Mouse (Mus musculus): ENCODE data around the gene Fam213a. TPM values are rescaled to one million over a fixed set of nuclear protein-coding genes. Genes with fewer than 3 reads are reported as not detected.

Fam213a gene
- polyA plus RNA-seq, 1 experiment: 7.3 TPM

- WGBS: 82% methylated on average over 6 of the region's 6 CpGs
- no peaks in the 10 kb centered on the region for H3K4me1 ChIP-seq (replicated peaks; ENCODE audit: control insufficient read depth, insufficient read depth, low read length)
Observed at GRCm38 (mm10) chr14:40975127-40975721, 38.4 kb downstream of the Fam213a start.

GRCm38 (mm10) chr14:40968051-40968450, 45.5 kb downstream of the Fam213a start:
- H3K4me3 ChIP-seq (ENCODE audit: control insufficient read depth, insufficient read depth, low read length): no peak overlapping the region
- peaks cover 27% of the 10 kb centered on the region for H3K4me1 ChIP-seq (replicated peaks; ENCODE audit: control insufficient read depth, insufficient read depth, low read length)
- TF ChIP-seq POLR2A (IDR thresholded peaks at IDR 0.05; ENCODE audit: control insufficient read depth, extremely low read depth, insufficient read depth, low read length, poor library complexity) (no peak), CTCF (IDR thresholded peaks at IDR 0.05; ENCODE audit: borderline replicate concordance, control insufficient read depth, extremely low read depth, insufficient read depth, low read length, poor library complexity) (no peak)
- H3K27ac ChIP-seq (ENCODE audit: control insufficient read depth, insufficient read depth, low read length): no peak overlapping the region
- H3K36me3 ChIP-seq (ENCODE audit: control insufficient read depth, insufficient read depth, low read length): no peaks in the 10 kb centered on the region
- DNase-seq: no peak
- 85% methylated on average over 2 of the region's 2 CpGs for WGBS
- no peaks in the 10 kb centered on the region for H3K27me3 ChIP-seq (ENCODE audit: control insufficient read depth, insufficient read depth, low read length)

More at GRCm38 (mm10) chr14:40975127-40975721, 38.4 kb downstream of the Fam213a start:
- no peaks in the 10 kb centered on the region for H3K36me3 ChIP-seq (ENCODE audit: control insufficient read depth, insufficient read depth, low read length)
- no peaks in the 10 kb centered on the region; the same call in 1 of the 2 replicates for H3K27me3 ChIP-seq (ENCODE audit: control insufficient read depth, insufficient read depth, low read length)
- no peak for TF ChIP-seq POLR2A (IDR thresholded peaks at IDR 0.05; ENCODE audit: control insufficient read depth, extremely low read depth, insufficient read depth, low read length, poor library complexity)
- TF ChIP-seq CTCF (IDR thresholded peaks at IDR 0.05; ENCODE audit: borderline replicate concordance, control insufficient read depth, extremely low read depth, insufficient read depth, low read length, poor library complexity): no peak
- DNase-seq: peak; percentile 69
- no peak overlapping the region for H3K4me3 ChIP-seq (ENCODE audit: control insufficient read depth, insufficient read depth, low read length)
- no peak overlapping the region for H3K27ac ChIP-seq (ENCODE audit: control insufficient read depth, insufficient read depth, low read length)

- Histone ChIP-seq H3K4me1 (replicated peaks; ENCODE audit: control insufficient read depth, insufficient read depth, low read length) (peaks cover 32% of the 10 kb centered on the region), H3K27ac (ENCODE audit: control insufficient read depth, insufficient read depth, low read length) (no peak overlapping the region), H3K27me3 (ENCODE audit: control insufficient read depth, insufficient read depth, low read length) (no peaks in the 10 kb centered on the region), H3K4me3 (ENCODE audit: control insufficient read depth, insufficient read depth, low read length) (peak overlapping the region; percentile 98; the same call in 1 of the 2 replicates), H3K36me3 (ENCODE audit: control insufficient read depth, insufficient read depth, low read length) (no peaks in the 10 kb centered on the region)
- no peak for DNase-seq
- WGBS: 17% methylated on average over 6 of the region's 6 CpGs
- no peak for TF ChIP-seq CTCF (IDR thresholded peaks at IDR 0.05; ENCODE audit: borderline replicate concordance, control insufficient read depth, extremely low read depth, insufficient read depth, low read length, poor library complexity)
- no peak for TF ChIP-seq POLR2A (IDR thresholded peaks at IDR 0.05; ENCODE audit: control insufficient read depth, extremely low read depth, insufficient read depth, low read length, poor library complexity)
Observed at GRCm38 (mm10) chr14:40967598-40967900, 46.0 kb downstream of the Fam213a start.

GRCm38 (mm10) chr14:40966862-40967597, 46.6 kb downstream of the Fam213a start:
- Histone ChIP-seq H3K27ac (ENCODE audit: control insufficient read depth, insufficient read depth, low read length) (no peak overlapping the region), H3K36me3 (ENCODE audit: control insufficient read depth, insufficient read depth, low read length) (no peaks in the 10 kb centered on the region), H3K4me3 (ENCODE audit: control insufficient read depth, insufficient read depth, low read length) (peak overlapping the region; percentile 98), H3K27me3 (ENCODE audit: control insufficient read depth, insufficient read depth, low read length) (no peaks in the 10 kb centered on the region), H3K4me1 (replicated peaks; ENCODE audit: control insufficient read depth, insufficient read depth, low read length) (peaks cover 35% of the 10 kb centered on the region)
- WGBS: under 1% methylated on average over 60 of the region's 62 CpGs
- TF ChIP-seq CTCF (IDR thresholded peaks at IDR 0.05; ENCODE audit: borderline replicate concordance, control insufficient read depth, extremely low read depth, insufficient read depth, low read length, poor library complexity) (no peak), POLR2A (IDR thresholded peaks at IDR 0.05; ENCODE audit: control insufficient read depth, extremely low read depth, insufficient read depth, low read length, poor library complexity) (peak; percentile 5; the same call in 1 of the 2 replicates)
- DNase-seq: peak; percentile 95

GRCm38 (mm10) chr14:40966392-40966861, 47.2 kb downstream of the Fam213a start, which contains the start of gene Tspan14:
Gene Tspan14 (minus strand): TSS chr14:40966807.
- H3K4me3 ChIP-seq (ENCODE audit: control insufficient read depth, insufficient read depth, low read length): peak within 1 kb of the TSS; percentile 98
- peak; percentile 73 for DNase-seq
- under 1% methylated on average over 52 of the region's 54 CpGs for WGBS
- H3K27ac ChIP-seq (ENCODE audit: control insufficient read depth, insufficient read depth, low read length): peak within 1 kb of the TSS; percentile 36
- H3K4me1 ChIP-seq (replicated peaks; ENCODE audit: control insufficient read depth, insufficient read depth, low read length): peaks cover 35% of the 10 kb centered on the region
- TF ChIP-seq CTCF (IDR thresholded peaks at IDR 0.05; ENCODE audit: borderline replicate concordance, control insufficient read depth, extremely low read depth, insufficient read depth, low read length, poor library complexity): no peak
- peak; percentile 51 for TF ChIP-seq POLR2A (IDR thresholded peaks at IDR 0.05; ENCODE audit: control insufficient read depth, extremely low read depth, insufficient read depth, low read length, poor library complexity)
- no peaks in the 10 kb centered on the region for H3K27me3 ChIP-seq (ENCODE audit: control insufficient read depth, insufficient read depth, low read length)
- no peaks in the 10 kb centered on the region for H3K36me3 ChIP-seq (ENCODE audit: control insufficient read depth, insufficient read depth, low read length)

GRCm38 (mm10) chr14:40965507-40966356, 47.9 kb downstream of the Fam213a start:
- Histone ChIP-seq H3K27ac (ENCODE audit: control insufficient read depth, insufficient read depth, low read length) (peak overlapping the region; percentile 36), H3K27me3 (ENCODE audit: control insufficient read depth, insufficient read depth, low read length) (no peaks in the 10 kb centered on the region), H3K4me1 (replicated peaks; ENCODE audit: control insufficient read depth, insufficient read depth, low read length) (peaks cover 35% of the 10 kb centered on the region), H3K4me3 (ENCODE audit: control insufficient read depth, insufficient read depth, low read length) (peak overlapping the region; percentile 98), H3K36me3 (ENCODE audit: control insufficient read depth, insufficient read depth, low read length) (no peaks in the 10 kb centered on the region)
- no peak for TF ChIP-seq POLR2A (IDR thresholded peaks at IDR 0.05; ENCODE audit: control insufficient read depth, extremely low read depth, insufficient read depth, low read length, poor library complexity)
- TF ChIP-seq CTCF (IDR thresholded peaks at IDR 0.05; ENCODE audit: borderline replicate concordance, control insufficient read depth, extremely low read depth, insufficient read depth, low read length, poor library complexity): no peak
- under 1% methylated on average over 15 of the region's 15 CpGs for WGBS
- DNase-seq: no peak
